Mouse (Mus musculus) megakaryocyte, embryonic 14.5 days (primary cell): Measurements from ENCODE around the gene Copz1. TPM values are rescaled to one million over a fixed set of nuclear protein-coding genes. Genes with fewer than 3 reads are reported as not detected.
"Not testable (repeated sequence)": the region's sequence is repeated elsewhere in the genome, so short reads cannot be mapped to it uniquely, and the experiment has no call there.

Experiments
- H3K27me3 ChIP-seq: replicated peaks from 2 replicates; pipeline ENCODE3; 2012; ENCODE audit warnings: inconsistent platforms
- H3K36me3 ChIP-seq: replicated peaks from 2 replicates; pipeline ENCODE3; 2012; ENCODE audit warnings: low read length, inconsistent platforms, mixed read lengths
- H3K4me1 ChIP-seq: 2 replicates; pipeline ENCODE4 v1.6.1; 2012; ENCODE audit warnings: inconsistent platforms
- H3K4me3 ChIP-seq: replicated peaks from 2 replicates; pipeline ENCODE3; 2012; ENCODE audit warnings: moderate library complexity, mild to moderate bottlenecking, inconsistent platforms
- H3K9me3 ChIP-seq: 2 replicates; pipeline ENCODE4 v1.6.1; 2012; ENCODE audit warnings: inconsistent platforms
- FLI1 ChIP-seq: IDR thresholded peaks from 2 replicates; pipeline ENCODE4 v1.6.1; 2012; ENCODE audit warnings: low read length, inconsistent platforms, mixed read lengths
- GATA1 ChIP-seq: IDR thresholded peaks from 3 replicates; pipeline ENCODE4 v1.6.1; 2012; ENCODE audit warnings: mixed read lengths, low read length, inconsistent platforms, borderline replicate concordance
- polyA plus RNA-seq: library from polyadenylated mRNA; stranded (reverse); fragments of >175 nt; gene quantifications from 2 replicates; pipeline ENCODE4 v1.2.3, GENCODE M21; 2012; ENCODE audit warnings: low replicate concordance; ENCODE audit not compliant: insufficient read depth

Gene Copz1
- polyA plus RNA-seq, 1 experiment, result 56.2 TPM

DNA sequence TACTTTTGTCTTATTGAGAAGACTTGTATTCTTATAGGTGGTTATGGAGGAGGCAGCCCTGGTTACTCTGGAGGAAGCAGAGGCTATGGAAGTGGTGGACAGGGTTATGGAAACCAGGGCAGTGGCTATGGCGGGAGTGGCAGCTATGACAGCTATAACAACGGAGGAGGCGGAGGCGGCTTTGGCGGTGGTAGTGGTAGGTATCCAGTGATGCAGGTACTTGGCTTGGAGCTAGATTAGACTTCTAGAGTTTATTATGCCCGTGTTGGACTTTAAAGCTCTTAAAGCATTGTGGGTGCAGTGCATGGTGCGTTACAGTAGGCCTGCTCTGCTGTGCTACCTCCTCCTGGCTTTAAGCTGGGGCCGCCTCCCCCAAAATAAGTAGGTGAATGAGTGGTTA is 29.6 kb upstream of the Copz1 start:
- peaks cover 39% of the 10 kb centered on the region for H3K4me1 ChIP-seq
- H3K36me3 ChIP-seq, result peaks cover 64% of the 10 kb centered on the region
- TF ChIP-seq FLI1 (no peak), GATA1 (no peak)
- H3K9me3 ChIP-seq, result no peaks in the 10 kb centered on the region
- H3K4me3 ChIP-seq, result peak overlapping the region; percentile 84
- no peaks in the 10 kb centered on the region for H3K27me3 ChIP-seq

DNA sequence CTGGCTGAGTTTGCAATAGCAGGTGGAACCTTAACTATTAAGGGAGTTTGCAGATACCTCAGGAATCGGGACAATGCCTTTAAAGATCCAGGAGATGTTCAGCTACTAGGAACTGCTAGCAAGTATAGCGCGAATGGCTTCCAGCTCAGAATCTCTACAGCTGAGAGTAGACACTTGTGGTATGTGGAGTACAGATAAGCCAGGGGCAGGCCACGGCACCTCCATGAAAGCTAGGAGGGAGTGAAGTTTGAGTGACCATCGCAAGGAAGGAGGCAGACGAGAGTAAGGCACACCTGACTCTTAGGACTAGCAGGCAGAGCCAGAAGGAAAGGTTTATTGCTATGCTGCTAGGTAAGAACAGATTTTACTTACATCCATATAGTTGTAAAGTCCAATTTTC is 26.9 kb upstream of the Copz1 start:
- peaks cover 58% of the 10 kb centered on the region for H3K4me1 ChIP-seq
- H3K27me3 ChIP-seq, result no peaks in the 10 kb centered on the region
- no peaks in the 10 kb centered on the region for H3K9me3 ChIP-seq
- peaks cover 89% of the 10 kb centered on the region for H3K36me3 ChIP-seq
- peak overlapping the region; percentile 15 for H3K4me3 ChIP-seq
- TF ChIP-seq GATA1, result no peak
- TF ChIP-seq FLI1, result no peak

DNA sequence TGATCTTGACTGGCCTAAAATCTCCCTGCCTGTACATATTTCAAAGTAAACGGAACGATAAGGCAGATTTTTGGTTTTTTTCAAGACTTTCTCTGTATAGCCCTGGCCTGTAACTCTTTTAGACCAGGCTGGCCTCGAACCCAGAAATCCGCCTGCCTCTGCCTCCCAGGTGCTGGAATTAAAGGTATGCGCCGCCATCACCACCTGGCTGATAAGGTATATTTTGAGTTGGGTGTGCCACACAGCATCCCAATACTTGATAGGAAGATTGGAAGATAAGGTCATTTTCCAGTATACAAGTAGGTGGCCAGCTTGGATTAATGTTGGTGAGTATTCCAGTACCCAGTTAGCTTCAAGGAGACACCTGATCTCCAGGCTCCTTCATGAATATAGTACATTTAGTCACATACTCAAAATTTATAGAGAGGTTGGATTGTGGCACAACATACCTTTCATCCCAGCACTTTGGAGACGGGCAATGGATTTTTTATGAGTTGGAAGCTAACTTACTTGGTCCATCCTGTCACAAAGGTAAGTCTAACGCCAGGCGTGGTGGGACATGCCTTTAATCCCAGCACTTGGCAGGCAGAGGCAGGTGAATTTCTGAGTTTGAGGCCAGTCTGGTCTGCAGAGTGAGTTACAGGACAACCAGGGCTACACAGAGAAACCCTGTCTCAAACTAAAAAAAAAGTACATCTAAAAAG is 25.3 kb upstream of the Copz1 start:
- Histone ChIP-seq H3K9me3 (no peaks in the 10 kb centered on the region), H3K4me1 (peaks cover 74% of the 10 kb centered on the region), H3K36me3 (peaks cover 91% of the 10 kb centered on the region), H3K4me3 (no peak overlapping the region), H3K27me3 (no peaks in the 10 kb centered on the region)
- no peak for TF ChIP-seq FLI1
- TF ChIP-seq GATA1, result no peak

DNA sequence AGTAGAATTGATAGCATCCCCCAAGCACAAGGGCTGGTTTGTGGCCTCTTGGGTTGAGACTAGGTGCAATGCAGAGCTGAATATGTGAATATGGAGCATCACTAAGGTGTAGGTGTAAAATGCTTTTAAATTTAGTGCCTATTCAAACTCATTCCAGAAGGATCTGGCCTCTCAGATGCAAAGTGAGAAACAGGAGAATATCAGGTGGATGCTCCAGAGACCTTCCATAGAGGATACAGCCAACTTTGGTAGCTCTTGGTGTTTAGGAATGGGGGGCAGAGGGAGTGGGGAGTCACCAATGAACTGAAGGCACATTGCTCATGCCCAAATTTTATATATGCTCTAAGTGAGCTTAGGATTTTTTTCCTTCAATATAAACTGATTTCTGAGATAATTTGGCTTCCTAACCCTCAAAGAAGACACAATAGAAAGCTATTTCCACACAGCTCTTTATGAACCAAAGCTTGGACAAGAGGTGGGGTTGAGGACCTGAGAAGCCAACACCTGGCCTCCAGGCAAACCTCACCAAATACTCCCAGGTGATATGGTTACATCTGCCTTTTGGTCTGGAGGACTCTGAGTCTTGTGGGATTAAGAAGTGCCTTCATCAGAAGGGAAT is 24.6 kb upstream of the Copz1 start:
- Histone ChIP-seq H3K4me1 (peaks cover 74% of the 10 kb centered on the region), H3K9me3 (no peaks in the 10 kb centered on the region), H3K4me3 (peak overlapping the region; percentile 78), H3K27me3 (no peaks in the 10 kb centered on the region), H3K36me3 (peaks cover 91% of the 10 kb centered on the region)
- TF ChIP-seq GATA1 (no peak), FLI1 (no peak)

DNA sequence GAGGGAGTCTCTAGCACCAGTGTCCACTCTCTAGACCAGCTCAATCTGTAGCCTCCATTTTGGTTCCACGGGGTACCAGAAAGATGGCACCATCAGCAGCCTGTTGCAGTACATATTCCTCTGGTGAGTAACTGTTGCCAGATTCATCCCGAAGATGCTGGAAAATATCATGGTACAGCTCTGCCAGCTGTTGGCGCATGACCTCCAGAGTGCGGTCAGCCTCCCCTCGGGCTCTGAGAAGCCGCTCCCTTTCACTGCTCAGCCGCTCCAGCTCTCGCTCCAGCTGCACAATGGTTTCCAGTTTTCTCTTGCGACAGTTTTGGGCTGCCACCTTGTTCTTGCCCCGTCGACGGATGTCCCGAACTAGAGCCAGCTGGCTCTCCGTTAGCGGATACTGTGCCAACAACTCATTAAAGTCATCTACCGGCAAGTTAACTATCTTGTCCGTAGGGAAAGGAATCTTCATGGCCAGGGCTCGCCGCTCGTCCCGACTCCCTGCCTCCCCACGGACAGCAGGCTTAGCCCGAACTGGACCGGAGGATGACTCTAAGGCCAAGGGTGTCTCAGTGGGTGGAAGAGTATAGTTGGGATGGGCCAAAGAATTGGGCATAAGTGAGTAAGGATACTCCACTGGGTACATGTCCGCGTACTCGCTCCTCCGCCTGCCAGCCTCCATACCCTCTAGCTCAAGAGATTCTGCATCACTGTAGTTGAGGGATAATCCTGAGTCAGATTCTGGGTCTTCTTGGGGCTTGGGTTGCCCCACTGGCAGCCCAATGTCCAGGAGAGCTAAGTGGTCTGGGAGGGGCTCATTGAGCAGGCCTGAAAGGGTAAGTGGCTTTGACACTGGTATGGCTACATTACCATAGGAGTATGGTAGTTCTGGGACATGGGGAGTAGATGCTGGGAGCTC is 23.9 kb upstream of the Copz1 start:
- peak overlapping the region; percentile 78 for H3K4me3 ChIP-seq
- peaks cover 91% of the 10 kb centered on the region for H3K36me3 ChIP-seq
- no peaks in the 10 kb centered on the region for H3K9me3 ChIP-seq
- TF ChIP-seq FLI1 (no peak), GATA1 (no peak)
- no peaks in the 10 kb centered on the region for H3K27me3 ChIP-seq
- H3K4me1 ChIP-seq, result peaks cover 68% of the 10 kb centered on the region

DNA sequence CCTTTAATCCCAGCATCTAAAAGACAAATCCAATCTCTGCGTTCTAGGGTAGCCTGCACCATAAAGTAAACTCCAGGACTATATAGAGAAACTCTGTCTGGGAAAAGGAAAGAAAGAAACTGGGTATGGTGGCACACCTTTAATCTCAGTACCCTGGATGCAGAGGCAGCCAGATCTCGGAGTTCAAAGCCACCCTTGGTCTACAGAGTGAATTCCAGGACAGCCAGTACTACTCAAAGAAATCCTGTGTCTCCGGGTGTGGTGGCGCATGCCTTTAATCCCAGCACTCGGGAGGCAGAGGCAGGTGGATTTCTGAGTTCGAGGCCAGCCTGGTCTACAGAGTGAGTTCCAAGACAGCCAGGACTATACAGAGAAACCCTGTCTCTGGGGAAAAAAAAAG is 23.0 kb upstream of the Copz1 start:
- Histone ChIP-seq H3K4me1 (peaks cover 64% of the 10 kb centered on the region), H3K4me3 (peak overlapping the region; percentile 78), H3K36me3 (peaks cover 91% of the 10 kb centered on the region)
- H3K9me3 ChIP-seq, H3K27me3 ChIP-seq: not testable (repeated sequence)

DNA sequence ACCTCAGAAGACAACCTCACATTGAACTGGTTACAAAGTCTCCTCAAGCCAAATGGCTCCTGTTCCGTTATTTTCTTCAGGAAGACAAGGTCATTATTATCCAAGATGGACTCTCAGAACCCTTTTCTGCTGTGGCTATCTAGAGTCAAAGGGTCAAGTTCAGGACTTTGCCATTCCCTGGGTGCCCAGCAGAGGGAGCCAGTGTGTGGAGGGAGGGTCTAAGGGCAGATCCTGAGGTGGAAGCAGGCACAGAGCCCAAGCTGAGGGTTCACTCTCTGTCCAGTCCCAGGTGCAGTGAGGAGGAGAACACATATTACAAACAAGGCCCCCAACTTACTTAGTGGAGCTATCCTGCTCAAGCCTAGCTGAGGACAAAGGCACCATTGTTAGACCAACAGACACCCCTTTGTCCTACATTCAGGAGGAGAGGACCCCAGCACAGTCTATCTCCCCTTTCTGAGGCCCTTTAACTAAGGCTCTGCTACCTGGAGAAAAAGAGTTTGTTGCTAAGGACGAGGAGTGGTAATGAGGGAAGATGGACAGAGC is 22.2 kb upstream of the Copz1 start:
- H3K4me1 ChIP-seq, result peaks cover 60% of the 10 kb centered on the region
- H3K4me3 ChIP-seq, result peak overlapping the region; percentile 97
- H3K9me3 ChIP-seq, result no peaks in the 10 kb centered on the region
- H3K36me3 ChIP-seq, result peaks cover 85% of the 10 kb centered on the region
- TF ChIP-seq FLI1 (no peak), GATA1 (no peak)
- no peaks in the 10 kb centered on the region for H3K27me3 ChIP-seq

DNA sequence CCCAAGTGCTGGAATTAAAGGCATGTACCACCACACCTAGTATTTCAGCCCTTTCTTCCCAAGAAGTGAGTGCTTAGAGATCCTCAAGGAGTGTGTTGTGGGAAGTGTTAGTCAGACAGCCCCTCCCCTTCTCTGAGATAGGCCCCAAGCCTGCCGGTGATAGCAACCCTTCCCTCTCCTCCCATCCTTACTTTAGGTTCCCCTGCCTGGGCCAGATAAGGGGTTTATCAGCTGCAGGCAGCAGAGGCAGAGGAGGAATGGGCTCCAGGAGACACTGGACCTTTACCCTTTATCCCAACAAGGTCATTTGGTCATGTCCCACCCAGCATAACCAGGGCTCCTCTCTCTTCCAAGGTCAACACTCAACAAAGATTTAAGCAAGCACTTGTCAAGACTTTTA is 20.9 kb upstream of the Copz1 start:
- Histone ChIP-seq H3K36me3 (peaks cover 74% of the 10 kb centered on the region), H3K27me3 (no peaks in the 10 kb centered on the region), H3K4me3 (peak overlapping the region; percentile 97), H3K9me3 (no peaks in the 10 kb centered on the region), H3K4me1 (peaks cover 68% of the 10 kb centered on the region)
- no peak for TF ChIP-seq FLI1
- TF ChIP-seq GATA1, result peak; percentile 54; the same call in 1 of the 3 replicates

DNA sequence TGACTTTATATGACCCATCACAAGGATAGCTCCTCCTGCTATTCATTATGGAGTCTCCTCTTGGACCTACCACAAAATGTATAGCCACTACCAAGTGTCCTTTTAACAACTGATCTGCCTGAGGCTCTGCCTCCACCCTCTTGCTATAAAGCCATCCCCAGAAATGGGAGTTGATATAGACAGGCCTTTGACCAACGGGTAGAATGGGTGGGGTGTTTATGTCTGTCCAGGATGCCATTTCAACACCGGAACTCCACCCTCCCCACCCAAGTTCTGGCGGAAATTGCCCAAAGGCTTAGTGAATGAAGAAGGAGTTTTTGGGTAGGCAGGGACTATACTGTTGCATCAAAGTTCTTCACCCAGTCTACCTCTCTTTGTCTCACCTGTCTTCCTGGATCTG is 19.9 kb upstream of the Copz1 start:
- Histone ChIP-seq H3K27me3 (no peaks in the 10 kb centered on the region), H3K9me3 (no peaks in the 10 kb centered on the region), H3K36me3 (peaks cover 65% of the 10 kb centered on the region), H3K4me3 (peak overlapping the region; percentile 97), H3K4me1 (peaks cover 72% of the 10 kb centered on the region)
- TF ChIP-seq GATA1 (no peak), FLI1 (no peak)

DNA sequence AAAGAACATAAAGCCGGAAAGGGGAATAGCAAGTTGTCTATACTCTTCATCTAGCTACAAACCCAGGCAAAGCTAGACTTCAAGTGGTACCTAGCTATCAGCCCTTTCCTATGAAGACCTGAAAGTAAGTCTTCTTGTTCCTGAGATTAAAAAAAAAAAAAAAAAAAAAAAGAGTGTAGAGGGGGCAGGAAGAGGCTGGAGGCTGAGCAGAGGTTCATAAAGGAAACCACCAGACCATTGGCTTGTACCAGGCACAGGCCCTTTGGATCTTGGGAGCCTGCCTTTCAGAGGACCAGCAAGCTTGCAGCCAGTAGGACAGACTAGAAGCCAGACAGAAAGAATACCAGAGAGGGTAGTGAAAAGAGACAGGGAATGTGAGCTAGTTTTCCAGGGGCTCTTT is 19.2 kb upstream of the Copz1 start:
- no peaks in the 10 kb centered on the region for H3K9me3 ChIP-seq
- peaks cover 70% of the 10 kb centered on the region for H3K4me1 ChIP-seq
- no peak for TF ChIP-seq GATA1
- TF ChIP-seq FLI1, result no peak
- no peaks in the 10 kb centered on the region for H3K27me3 ChIP-seq
- peak overlapping the region; percentile 97 for H3K4me3 ChIP-seq
- H3K36me3 ChIP-seq, result peaks cover 58% of the 10 kb centered on the region
